In genomic region chr9:61375802-61376561, GRCm38 (mm10) we compare ENCODE assay signal across 8 mouse cellular contexts. TPM values are rescaled to one million over a fixed set of nuclear protein-coding genes. Genes with fewer than 3 reads are reported as not detected.
DNase-seq lines count a peak whose midpoint lies in the region; ATAC-seq and TF ChIP-seq lines count a peak whose summit lies in the region.

No protein-coding gene starts in this region.

- TF ChIP-seq POLR2A in bone marrow, adult 2 months (IDR thresholded peaks at IDR 0.05; ENCODE audit: borderline replicate concordance, control insufficient read depth, low read depth, low read length) = no peak

- H3K36me3 ChIP-seq in hindbrain, embryonic 12.5 days = peaks cover 14% of the 10 kb centered on the region
- peaks cover 61% of the 10 kb centered on the region for H3K36me3 ChIP-seq in midbrain, embryonic 10.5 days

- 47% methylated on average over 11 of the region's 11 CpGs for WGBS in bone marrow, adult 2 months
- WGBS in hindbrain, embryonic 12.5 days = 44% methylated on average over 11 of the region's 11 CpGs
- 62% methylated on average over 11 of the region's 11 CpGs for WGBS in midbrain, embryonic 10.5 days

- H3K27ac ChIP-seq in bone marrow, adult 2 months (ENCODE audit: control insufficient read depth, insufficient read depth, low read depth, low read length, poor library complexity) = peak overlapping the region; percentile 41; the same call in 1 of the 2 replicates
- H3K27ac ChIP-seq in hindbrain, embryonic 12.5 days = peak overlapping the region; percentile 85; the same call in 1 of the 2 replicates
- peak overlapping the region; percentile 42; the same call in 1 of the 2 replicates for H3K27ac ChIP-seq in midbrain, embryonic 10.5 days (replicated peaks)

- H3K9me3 ChIP-seq in hindbrain, embryonic 12.5 days (replicated peaks) = no peaks in the 10 kb centered on the region
- no peaks in the 10 kb centered on the region for H3K9me3 ChIP-seq in midbrain, embryonic 10.5 days (replicated peaks)

- no peak overlapping the region for H3K4me3 ChIP-seq in bone marrow, adult 2 months (replicated peaks; ENCODE audit: control insufficient read depth, low read depth, low read length)
- H3K4me3 ChIP-seq in hindbrain, embryonic 12.5 days = peak overlapping the region; percentile 24
- H3K4me3 ChIP-seq in midbrain, embryonic 10.5 days = peak overlapping the region; percentile 98

- TF ChIP-seq CTCF in bone marrow, adult 2 months (IDR thresholded peaks at IDR 0.05; ENCODE audit: control insufficient read depth, insufficient read depth, low read length) = no peak

- ATAC-seq in hindbrain, embryonic 12.5 days (ENCODE audit: low FRiP score) = no peak
- no peak for ATAC-seq in megakaryocyte-erythroid progenitor cell, adult 5-6 weeks (replicated peaks; ENCODE audit: low FRiP score, low TSS enrichment, poor library complexity, severe bottlenecking)

- peak; percentile 17 for DNase-seq in kidney, adult 11 months
- no peak for DNase-seq in kidney, postnatal 4 days
- DNase-seq in midbrain, embryonic 10.5 days (ENCODE audit: low spot score) = no peak
- DNase-seq in right cerebral cortex, postnatal 14 days = no peak
- DNase-seq in spleen, postnatal 36 days (ENCODE audit: low spot score in 2 of 2) = no peak

- H3K9ac ChIP-seq in hindbrain, embryonic 12.5 days = peak overlapping the region; percentile 44; the same call in 1 of the 2 replicates

- H3K4me1 ChIP-seq in bone marrow, adult 2 months (ENCODE audit: control insufficient read depth, insufficient read depth, low read length) = peaks cover 7% of the 10 kb centered on the region
- peaks cover 73% of the 10 kb centered on the region for H3K4me1 ChIP-seq in hindbrain, embryonic 12.5 days
- peaks cover 80% of the 10 kb centered on the region for H3K4me1 ChIP-seq in midbrain, embryonic 10.5 days

- H3K4me2 ChIP-seq in hindbrain, embryonic 12.5 days (replicated peaks) = peak overlapping the region; percentile 91

- no peaks in the 10 kb centered on the region for H3K27me3 ChIP-seq in hindbrain, embryonic 12.5 days
- 0 out of 2 replicates have a peak, but pooled peaks cover 7% of the 10 kb centered on the region for H3K27me3 ChIP-seq in midbrain, embryonic 10.5 days (ENCODE audit: low read depth, poor library complexity, severe bottlenecking)

RNA-seq across cellular contexts. Expression of gene Tle3, which starts 3.8 kb away (rescaled TPM):
- 27.8 and 67.0 TPM in 2 replicates for polyA plus RNA-seq in bone marrow, adult 2 months (2011; ENCODE audit: insufficient read depth, insufficient read length, low replicate concordance, missing spikeins)
- 56.3 and 59.9 TPM in 2 replicates for polyA plus RNA-seq in hindbrain, embryonic 12.5 days (2016; fragmentation: Nextera tagmentation; extraction: Ambion mirVana)
- 48.7 and 55.8 TPM in 2 replicates for polyA plus RNA-seq in midbrain, embryonic 10.5 days (2016; fragmentation: Nextera tagmentation; extraction: Ambion mirVana)
- 53.3 and 57.0 TPM in 2 replicates for total RNA-seq in megakaryocyte-erythroid progenitor cell, adult 5-6 weeks (2014; fragmentation: Nextera tagmentation)
- 19.1 and 26.7 TPM in 2 replicates for total RNA-seq in megakaryocyte-erythroid progenitor cell, adult 5-6 weeks (2017)
